Mouse (Mus musculus): ENCODE measurements around the gene Hoxa9. TPM values are rescaled to one million over a fixed set of nuclear protein-coding genes. Genes with fewer than 3 reads are reported as not detected.

The Hoxa9 gene
- polyA plus RNA-seq, 1 experiment from 2014 or later: 0.89 TPM

DNA sequence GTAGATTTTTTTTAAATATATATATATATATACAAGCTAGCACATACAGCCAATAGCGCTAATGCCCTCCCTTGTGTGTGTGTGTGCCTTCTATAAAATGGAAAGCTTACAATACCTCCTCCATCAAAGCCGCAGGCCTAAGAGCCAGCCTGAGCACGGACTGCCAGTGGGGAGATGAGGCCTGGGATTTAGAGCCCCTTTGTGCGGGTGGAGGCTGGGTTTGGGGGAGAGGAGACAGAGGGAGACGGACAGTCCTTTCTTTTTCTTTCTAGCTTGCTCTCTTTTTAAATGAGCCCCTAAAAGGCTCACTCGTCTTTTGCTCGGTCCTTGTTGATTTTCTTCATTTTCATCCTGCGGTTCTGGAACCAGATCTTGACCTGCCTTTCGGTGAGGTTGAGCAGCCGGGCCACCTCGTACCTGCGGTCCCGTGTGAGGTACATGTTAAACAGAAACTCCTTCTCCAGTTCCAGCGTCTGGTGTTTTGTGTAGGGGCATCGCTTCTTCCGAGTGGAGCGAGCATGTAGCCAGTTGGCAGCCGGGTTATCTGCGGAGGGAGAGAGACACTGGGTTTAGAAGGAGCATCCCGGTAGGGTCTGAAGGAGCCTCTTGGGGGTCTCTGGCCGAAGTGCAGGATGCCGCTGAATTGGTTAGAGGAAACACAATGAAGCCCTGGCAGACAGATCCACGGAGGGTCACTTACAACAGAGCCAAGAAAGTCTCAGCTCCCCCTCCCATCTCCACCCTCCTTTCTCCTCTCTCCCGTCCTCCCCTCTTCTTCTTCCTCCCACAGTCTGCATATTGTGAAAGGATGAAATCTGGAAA is 6.7 kb downstream of the Hoxa9 start:
- no peaks in the 10 kb centered on the region for H3K9me3 ChIP-seq (replicated peaks)
- 0 out of 2 replicates have a peak overlapping the region, but pooled peaks have one; percentile 24 for H3K4me2 ChIP-seq
- 0 out of 2 replicates have a peak, but pooled peaks cover 4% of the 10 kb centered on the region for H3K4me1 ChIP-seq (replicated peaks)
- H3K4me3 ChIP-seq (replicated peaks): peak overlapping the region; percentile 6
- H3K27me3 ChIP-seq: peaks cover 99% of the 10 kb centered on the region
- ATAC-seq (ENCODE audit: low read depth) (no peak), DNase-seq (no peak)
- H3K9ac ChIP-seq: no peak overlapping the region
- no peak overlapping the region for H3K27ac ChIP-seq
- H3K36me3 ChIP-seq: no peaks in the 10 kb centered on the region
- WGBS (ENCODE audit: insufficient replicate concordance): 5% methylated on average over 24 of the region's 24 CpGs

DNA sequence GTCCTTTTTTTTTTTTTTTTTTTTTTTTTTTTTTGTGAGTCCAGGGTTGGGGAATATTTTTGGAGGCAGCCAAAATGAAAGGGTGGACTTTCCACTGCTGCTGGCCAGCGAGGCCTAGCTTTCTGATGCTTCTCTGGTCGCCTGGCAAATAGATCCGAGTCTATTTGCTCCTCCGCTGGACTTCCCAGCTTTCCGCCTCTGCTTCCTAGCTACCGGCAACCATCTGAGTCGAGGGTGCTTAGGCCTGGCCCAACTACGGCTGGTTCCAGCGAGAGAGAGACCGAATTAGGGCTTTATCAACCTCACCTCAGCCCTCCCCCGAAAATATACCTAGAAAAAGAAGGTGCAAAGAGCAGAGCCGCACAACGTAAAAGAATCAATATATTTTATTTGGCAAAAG is 8.2 kb downstream of the Hoxa9 start:
- Histone ChIP-seq H3K9me3 (replicated peaks) (no peaks in the 10 kb centered on the region), H3K4me2 (no peak overlapping the region), H3K36me3 (no peaks in the 10 kb centered on the region), H3K9ac (no peak overlapping the region), H3K27me3 (peaks cover 100% of the 10 kb centered on the region), H3K4me1 (replicated peaks) (0 out of 2 replicates have a peak, but pooled peaks cover 4% of the 10 kb centered on the region), H3K4me3 (replicated peaks) (no peak overlapping the region), H3K27ac (no peak overlapping the region)
- ATAC-seq (ENCODE audit: low read depth) (no peak), DNase-seq (no peak)
- 25% methylated on average over 13 of the region's 13 CpGs for WGBS (ENCODE audit: insufficient replicate concordance)

DNA sequence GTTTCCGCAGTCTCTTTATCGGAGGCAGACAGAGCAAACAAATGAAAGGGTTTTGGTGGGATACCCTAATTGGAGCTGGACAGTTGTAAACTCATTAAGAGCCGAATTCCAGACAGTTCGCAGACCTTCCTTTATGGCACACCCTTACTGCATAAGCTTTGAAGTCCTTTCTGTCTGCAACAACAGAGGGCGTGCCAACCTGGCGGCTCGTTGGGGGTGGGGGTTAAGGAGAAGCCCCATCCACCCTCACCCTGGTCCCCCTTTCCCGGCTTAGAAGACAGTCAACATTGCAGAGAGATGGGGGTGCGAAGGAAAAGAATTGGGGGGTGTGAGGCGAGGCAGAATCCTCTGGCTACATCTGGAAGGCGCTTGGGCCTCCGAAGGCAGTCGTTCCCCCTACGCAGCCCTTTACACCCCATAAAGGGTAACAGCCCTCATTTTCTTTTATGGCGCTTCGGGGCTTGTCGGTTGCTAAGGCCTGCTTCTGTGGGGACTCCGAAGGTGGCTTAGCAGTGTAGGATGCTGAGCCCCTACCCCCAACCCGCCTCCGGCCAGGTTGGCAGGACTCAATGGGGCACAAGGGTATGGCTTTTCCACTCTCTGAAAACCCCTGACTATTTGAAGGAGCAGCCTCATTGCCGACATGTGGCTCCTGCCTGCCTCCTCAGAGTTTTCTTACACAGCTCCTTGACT is 8.8 kb downstream of the Hoxa9 start:
- H3K4me2 ChIP-seq: peak overlapping the region; percentile 70
- peaks cover 100% of the 10 kb centered on the region for H3K27me3 ChIP-seq
- peaks cover 10% of the 10 kb centered on the region for H3K4me1 ChIP-seq (replicated peaks)
- H3K9me3 ChIP-seq (replicated peaks): no peaks in the 10 kb centered on the region
- H3K9ac ChIP-seq: no peak overlapping the region
- ATAC-seq (ENCODE audit: low read depth) (no peak), DNase-seq (no peak)
- WGBS (ENCODE audit: insufficient replicate concordance): 11% methylated on average over 21 of the region's 21 CpGs
- no peaks in the 10 kb centered on the region for H3K36me3 ChIP-seq
- peak overlapping the region; percentile 52 for H3K4me3 ChIP-seq (replicated peaks)
- no peak overlapping the region for H3K27ac ChIP-seq

DNA sequence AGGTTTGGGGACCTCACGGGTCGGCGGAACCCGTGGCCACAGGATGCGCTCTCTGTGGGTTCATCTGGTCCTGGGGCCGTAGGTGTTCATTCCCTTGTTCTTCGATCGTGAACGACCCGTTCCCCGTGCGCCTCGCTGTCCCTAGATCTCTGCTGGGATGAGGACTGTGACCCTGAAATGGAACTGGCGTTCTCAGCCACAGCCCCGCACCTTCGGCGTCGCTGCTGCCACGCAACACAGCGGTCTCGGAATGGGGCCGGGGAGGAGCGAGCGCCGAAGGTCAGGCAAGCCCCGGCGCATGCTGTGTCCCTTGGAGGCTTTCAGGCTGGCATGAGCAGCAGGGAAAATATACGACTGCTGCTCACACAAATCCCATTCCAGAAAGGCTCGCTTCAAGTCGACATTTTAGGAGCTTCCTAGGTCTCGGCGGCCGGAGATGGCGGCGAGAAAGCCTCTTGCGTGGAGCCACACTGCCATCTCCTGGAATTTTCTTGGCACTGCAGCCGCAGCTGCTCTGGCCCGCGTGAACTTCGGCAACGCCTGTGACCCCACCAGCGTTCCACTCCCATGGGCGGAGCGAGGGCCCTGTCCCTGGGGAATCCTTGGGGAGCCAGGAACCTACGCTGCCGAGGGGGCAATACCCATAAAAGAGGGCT is 9.4 kb downstream of the Hoxa9 start, which contains the start of gene Hoxa7:
Gene Hoxa7, minus strand, starts transcription at position 518 of the 656 bp plus-strand sequence.
- ATAC-seq (ENCODE audit: low read depth): 0 out of 2 replicates have a peak, but pooled peaks have one; percentile 10

DNA sequence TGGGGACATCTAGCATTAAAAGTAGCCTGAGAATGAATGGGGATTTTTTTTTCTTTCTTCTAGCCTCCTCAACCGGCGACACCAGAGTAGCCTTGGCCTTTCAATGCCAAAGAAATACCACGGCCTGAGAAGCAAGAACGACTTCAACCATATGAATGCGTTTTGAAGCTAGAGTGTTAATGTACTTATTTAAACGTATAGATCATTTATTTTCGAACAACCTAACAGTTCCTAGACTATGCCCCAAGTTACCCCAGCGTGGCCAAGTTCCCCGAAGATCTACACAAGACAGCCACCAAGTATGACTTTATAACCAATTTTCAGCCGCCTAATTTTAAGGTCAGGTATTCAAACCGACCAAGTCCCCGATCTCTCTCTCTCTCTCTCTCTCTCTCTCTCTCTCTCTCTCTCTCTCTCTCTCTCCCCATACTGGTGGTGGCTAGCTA is 10.0 kb downstream of the Hoxa9 start:
- DNase-seq (no peak), ATAC-seq (ENCODE audit: low read depth) (no peak)
- H3K4me3 ChIP-seq (replicated peaks): peak overlapping the region; percentile 52; the same call in 1 of the 2 replicates
- H3K27ac ChIP-seq: no peak overlapping the region
- 7% methylated on average over 12 of the region's 12 CpGs for whole genome bisulfite sequencing (ENCODE audit: insufficient replicate concordance)
- no peaks in the 10 kb centered on the region for H3K9me3 ChIP-seq (replicated peaks)
- H3K36me3 ChIP-seq: no peaks in the 10 kb centered on the region
- H3K27me3 ChIP-seq: peaks cover 100% of the 10 kb centered on the region
- H3K4me2 ChIP-seq: peak overlapping the region; percentile 70
- peaks cover 15% of the 10 kb centered on the region for H3K4me1 ChIP-seq (replicated peaks)
- H3K9ac ChIP-seq: no peak overlapping the region

More for the DNA sequence above, 9.4 kb downstream of the Hoxa9 start, which contains the start of gene Hoxa7:
- H3K4me2 ChIP-seq: peak within 1 kb of the TSS; percentile 70
- H3K9ac ChIP-seq: peak within 1 kb of the TSS; percentile 33; the same call in 1 of the 2 replicates
- peak; percentile 34 for DNase-seq
- H3K4me1 ChIP-seq (replicated peaks): peaks cover 15% of the 10 kb centered on the region
- peaks cover 100% of the 10 kb centered on the region for H3K27me3 ChIP-seq
- H3K9me3 ChIP-seq (replicated peaks): no peaks in the 10 kb centered on the region
- 2% methylated on average over 46 of the region's 46 CpGs for WGBS (ENCODE audit: insufficient replicate concordance)
- H3K4me3 ChIP-seq (replicated peaks): peak within 1 kb of the TSS; percentile 52
- H3K27ac ChIP-seq: no peak within 1 kb of the TSS
- no peaks in the 10 kb centered on the region for H3K36me3 ChIP-seq

DNA sequence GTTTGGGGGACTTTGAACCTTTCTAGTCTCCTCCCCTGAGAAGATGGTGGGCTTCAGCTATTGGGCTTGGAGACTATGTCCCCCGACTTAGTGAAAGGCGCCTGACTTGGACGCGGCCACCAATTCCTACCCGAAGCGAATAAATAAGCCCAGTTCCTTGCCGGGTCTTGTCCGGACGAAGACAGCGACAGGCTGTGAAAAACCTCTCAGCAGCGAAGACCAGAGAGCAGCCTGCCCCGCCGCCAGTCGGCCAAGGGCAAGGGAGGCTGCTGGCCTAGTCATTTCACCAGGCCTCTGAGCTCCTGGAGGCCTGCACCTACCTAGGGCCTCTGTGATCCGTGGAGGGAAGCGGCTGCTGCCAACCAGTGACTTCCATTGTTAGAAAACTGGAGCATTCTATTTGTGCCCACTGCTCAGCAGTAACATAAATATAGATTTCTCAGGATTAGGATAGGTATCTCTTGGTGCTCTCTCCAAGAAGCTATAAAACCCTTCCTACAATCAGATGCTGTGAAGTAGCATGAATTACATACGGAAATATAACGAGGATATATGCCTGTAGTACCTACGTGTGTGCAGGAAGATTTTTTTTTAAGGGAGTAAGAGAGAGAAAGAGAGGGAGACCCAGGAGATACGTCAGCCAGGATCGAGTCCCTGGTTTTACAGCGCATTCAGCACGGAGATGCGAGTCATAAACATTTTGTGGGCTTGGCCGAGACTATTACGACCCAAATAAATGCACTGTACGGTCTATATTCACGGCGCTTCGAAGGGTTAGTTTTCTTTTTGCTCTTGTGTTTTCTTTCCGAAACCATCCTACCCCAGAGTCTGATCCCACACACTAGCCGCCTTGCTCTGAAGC is 10.7 kb downstream of the Hoxa9 start:
- Histone ChIP-seq H3K9ac (no peak overlapping the region), H3K9me3 (replicated peaks) (no peaks in the 10 kb centered on the region), H3K36me3 (no peaks in the 10 kb centered on the region), H3K4me2 (no peak overlapping the region), H3K4me3 (replicated peaks) (no peak overlapping the region), H3K4me1 (replicated peaks) (peaks cover 15% of the 10 kb centered on the region), H3K27me3 (peaks cover 100% of the 10 kb centered on the region), H3K27ac (no peak overlapping the region)
- ATAC-seq (ENCODE audit: low read depth) (no peak), DNase-seq (no peak)
- WGBS (ENCODE audit: insufficient replicate concordance): 24% methylated on average over 32 of the region's 32 CpGs

DNA sequence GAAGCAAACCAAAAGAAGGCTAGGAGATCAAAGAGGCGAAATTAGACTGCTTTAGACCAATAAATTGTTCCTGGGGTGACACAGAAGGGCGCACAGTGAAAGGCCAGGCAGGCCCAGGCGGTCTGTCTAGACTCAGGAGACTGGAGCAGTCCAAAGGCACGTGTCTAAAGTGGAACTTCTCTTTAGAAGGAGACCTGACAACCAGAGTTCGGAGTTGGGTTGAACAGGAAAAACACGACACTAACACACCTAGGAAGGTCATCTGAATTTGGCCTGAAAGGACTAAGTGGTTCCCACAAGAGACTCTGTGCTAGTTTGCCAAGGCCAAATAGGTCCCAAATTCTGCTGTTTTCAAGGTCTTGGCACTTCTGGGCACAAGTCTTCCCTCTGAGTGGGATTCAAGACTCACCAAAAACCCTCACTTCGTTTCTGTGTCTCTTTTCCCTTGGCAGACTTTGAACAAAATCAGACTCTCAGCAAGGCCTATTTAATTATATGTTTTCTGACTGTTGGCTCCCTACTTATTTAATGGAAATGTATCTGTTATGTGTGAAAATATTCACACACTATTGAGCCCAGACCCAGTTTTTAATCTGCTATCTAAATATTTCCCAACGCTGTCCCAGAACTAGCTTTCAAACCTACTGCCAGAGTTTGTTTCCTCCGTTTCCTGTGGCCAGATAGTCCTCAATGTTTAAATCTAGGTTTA is 11.5 kb downstream of the Hoxa9 start:
- no peaks in the 10 kb centered on the region for H3K9me3 ChIP-seq (replicated peaks)
- H3K36me3 ChIP-seq: no peaks in the 10 kb centered on the region
- H3K4me1 ChIP-seq (replicated peaks): peaks cover 15% of the 10 kb centered on the region
- H3K27ac ChIP-seq: no peak overlapping the region
- H3K4me3 ChIP-seq (replicated peaks): no peak overlapping the region
- DNase-seq (no peak), ATAC-seq (ENCODE audit: low read depth) (no peak)
- H3K27me3 ChIP-seq: peaks cover 100% of the 10 kb centered on the region
- no peak overlapping the region for H3K9ac ChIP-seq
- H3K4me2 ChIP-seq: no peak overlapping the region
- WGBS (ENCODE audit: insufficient replicate concordance): 37% methylated on average over 9 of the region's 9 CpGs

DNA sequence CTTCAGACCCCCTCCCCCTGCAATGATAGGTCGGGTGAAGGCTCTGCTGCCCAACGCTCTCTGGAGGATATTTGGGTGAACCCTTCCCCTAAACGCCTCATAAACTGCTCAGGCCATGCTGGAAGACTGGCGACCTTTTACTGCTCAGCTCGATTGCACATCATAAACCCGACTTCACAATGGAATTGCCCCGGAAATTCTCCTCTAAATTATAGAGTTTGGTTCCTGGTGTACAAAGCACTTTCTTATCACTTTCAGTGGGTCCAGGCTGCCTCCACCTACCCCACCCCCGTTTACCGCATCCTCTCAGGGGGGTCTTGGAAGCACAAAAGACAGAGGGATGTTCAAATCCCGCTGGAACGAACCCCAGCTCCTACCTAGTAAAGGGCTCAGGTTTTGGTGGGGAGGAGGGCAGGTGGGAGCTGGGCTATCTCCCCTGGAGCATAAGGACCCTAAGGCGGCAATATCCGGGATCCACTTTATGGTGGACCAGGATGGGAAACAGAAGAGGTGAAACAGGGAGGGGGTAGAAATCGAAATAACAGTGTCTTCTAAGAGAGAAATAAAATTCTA is 12.2 kb downstream of the Hoxa9 start:
- Histone ChIP-seq H3K27ac (no peak overlapping the region), H3K27me3 (peaks cover 100% of the 10 kb centered on the region), H3K4me1 (replicated peaks) (peaks cover 15% of the 10 kb centered on the region), H3K9me3 (replicated peaks) (no peaks in the 10 kb centered on the region), H3K36me3 (no peaks in the 10 kb centered on the region), H3K9ac (no peak overlapping the region), H3K4me2 (no peak overlapping the region), H3K4me3 (replicated peaks) (no peak overlapping the region)
- WGBS (ENCODE audit: insufficient replicate concordance): 19% methylated on average over 14 of the region's 14 CpGs
- DNase-seq (no peak), ATAC-seq (ENCODE audit: low read depth) (no peak)

DNA sequence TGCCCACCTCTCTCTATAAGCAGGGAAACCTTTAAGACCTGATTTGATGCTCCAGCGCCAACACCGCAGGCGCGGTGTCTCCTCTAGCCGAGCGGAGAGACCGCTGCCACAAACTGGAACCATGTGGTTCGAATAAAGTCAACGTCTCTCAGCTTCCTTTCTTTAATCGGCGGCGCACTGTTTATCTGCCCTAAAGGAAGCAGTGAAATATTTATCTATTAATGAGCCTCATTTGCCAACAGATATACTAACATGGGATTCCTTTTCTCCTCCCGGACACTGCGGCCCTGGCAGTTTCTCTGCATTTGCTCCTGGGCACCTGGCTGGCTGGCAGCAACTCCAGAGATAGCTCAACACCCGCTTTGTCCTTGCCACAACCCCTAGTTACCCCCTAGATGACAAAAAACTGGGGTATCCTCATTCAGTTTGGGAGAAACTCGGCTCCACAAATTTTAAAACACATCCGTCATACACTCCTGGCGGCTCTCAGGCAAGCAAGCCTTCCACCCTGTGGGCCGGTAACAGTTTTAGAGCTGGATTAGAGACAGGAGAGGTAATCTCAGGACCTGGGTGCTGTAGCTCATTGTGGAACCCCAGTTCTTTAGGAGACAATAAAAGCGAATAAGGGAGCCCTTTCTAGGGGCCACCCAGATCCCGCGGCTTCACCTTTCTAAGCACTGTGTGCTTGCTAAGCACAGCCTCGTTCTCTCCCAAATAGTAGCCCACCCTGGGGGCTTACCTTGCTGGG is 12.8 kb downstream of the Hoxa9 start:
- WGBS (ENCODE audit: insufficient replicate concordance): 11% methylated on average over 23 of the region's 23 CpGs
- Histone ChIP-seq H3K4me3 (replicated peaks) (peak overlapping the region; percentile 37; the same call in 1 of the 2 replicates), H3K4me1 (replicated peaks) (peaks cover 15% of the 10 kb centered on the region), H3K4me2 (peak overlapping the region; percentile 46), H3K27ac (no peak overlapping the region), H3K9ac (no peak overlapping the region), H3K36me3 (no peaks in the 10 kb centered on the region), H3K9me3 (replicated peaks) (no peaks in the 10 kb centered on the region), H3K27me3 (peaks cover 100% of the 10 kb centered on the region)
- DNase-seq (no peak), ATAC-seq (ENCODE audit: low read depth) (no peak)
